Mouse (Mus musculus) neutrophil, adult 5-6 weeks (primary cell): ENCODE data around the gene Nhsl1. TPM values are rescaled to one million over a fixed set of nuclear protein-coding genes. Genes with fewer than 3 reads are reported as not detected.

Experiments
- ATAC-seq: fragments of 151-379, 151-347 bp; 2 replicates; pipeline ENCODE4 v1.8.0; 2017; ENCODE audit warnings: mild to moderate bottlenecking, moderate TSS enrichment; ENCODE audit not compliant: insufficient number of reproducible peaks, poor library complexity, low FRiP score, severe bottlenecking; ENCODE audit errors: extremely low read depth
- total RNA-seq: library from RNA; stranded (forward); fragments of 200-1000 nt; gene quantifications from 2 replicates; pipeline ENCODE4 v1.2.3, GENCODE M21; 2017

Gene Nhsl1
- total RNA-seq, 1 experiment from 2014 or later, result 0.23 TPM

DNA sequence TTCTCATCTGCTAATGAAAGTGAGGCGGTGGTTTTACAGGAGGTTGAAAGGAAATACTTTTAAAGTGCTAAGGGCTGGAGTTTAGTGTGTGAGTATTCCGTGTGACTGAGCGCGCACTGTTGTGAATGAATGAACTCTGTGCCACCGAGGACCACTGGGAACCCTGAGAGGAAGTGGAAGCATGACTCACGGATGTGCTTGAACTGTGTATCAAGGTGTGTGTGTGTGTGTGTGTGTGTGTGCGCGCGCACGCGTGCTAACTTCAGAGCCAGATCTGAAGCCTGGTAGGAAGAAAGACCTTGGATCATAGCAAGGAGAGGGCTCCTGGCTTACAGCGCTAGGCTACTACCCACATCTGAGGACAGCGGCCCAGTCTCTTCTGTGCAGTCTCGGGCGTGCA is 71.2 kb downstream of the Nhsl1 start:
- ATAC-seq, result no peak

DNA sequence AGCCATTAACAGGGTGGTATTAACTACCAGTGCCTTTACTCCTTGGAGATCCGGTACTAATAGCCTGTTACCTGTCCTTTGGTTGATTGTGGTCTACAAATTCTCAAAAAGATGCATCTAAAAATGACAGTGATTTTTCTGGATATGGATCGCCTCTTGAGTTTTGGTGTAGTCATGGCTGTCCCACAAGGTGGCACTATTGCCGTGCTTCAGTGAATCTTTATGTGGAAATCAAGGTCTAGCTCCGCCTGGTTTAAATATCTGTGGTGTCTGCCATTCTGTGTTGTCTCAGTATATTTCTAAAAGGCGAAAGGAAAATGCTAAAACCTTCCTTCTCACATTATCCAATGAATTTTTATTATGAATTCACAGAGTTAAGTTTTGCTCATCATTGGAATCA is 72.8 kb downstream of the Nhsl1 start:
- ATAC-seq, result no peak

DNA sequence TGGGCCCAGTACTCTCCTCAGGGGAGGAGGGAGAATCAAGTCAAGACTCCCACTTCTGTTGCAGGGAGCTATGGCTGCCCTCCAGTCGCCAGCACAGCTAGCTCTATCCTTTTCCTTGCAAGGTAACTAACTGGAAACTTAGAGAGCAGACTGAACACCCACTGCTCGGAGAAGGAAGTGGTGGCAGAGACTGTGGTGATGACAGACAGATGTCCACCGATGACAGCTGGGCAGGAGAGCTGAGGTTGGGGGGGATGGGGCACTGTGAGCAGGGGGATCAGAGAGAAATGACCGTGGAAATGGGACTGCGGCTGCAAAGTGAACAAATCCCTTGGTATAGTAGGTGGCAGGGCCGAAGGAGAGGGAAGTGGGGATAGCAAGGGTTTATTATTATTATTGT is 73.5 kb downstream of the Nhsl1 start:
- no peak for ATAC-seq

DNA sequence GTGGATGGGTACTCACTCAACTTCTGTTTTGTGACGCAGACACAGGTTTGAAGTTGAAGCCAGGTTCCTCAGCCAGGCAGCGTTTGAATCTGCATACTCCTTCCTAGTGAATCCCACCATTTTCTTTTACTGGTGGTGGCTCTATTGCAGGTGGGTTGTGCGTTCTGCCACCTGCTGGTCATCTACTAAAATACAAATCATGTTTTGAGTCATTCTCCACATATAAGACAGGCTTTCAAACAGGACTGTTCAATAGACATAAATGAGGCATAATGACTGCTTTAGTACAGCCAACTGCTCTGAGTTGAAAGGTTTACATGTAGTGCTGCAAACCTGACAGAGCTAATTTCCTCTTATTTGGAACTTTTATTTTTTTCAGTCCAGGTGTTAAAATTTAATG is 75.0 kb downstream of the Nhsl1 start:
- ATAC-seq, result no peak

DNA sequence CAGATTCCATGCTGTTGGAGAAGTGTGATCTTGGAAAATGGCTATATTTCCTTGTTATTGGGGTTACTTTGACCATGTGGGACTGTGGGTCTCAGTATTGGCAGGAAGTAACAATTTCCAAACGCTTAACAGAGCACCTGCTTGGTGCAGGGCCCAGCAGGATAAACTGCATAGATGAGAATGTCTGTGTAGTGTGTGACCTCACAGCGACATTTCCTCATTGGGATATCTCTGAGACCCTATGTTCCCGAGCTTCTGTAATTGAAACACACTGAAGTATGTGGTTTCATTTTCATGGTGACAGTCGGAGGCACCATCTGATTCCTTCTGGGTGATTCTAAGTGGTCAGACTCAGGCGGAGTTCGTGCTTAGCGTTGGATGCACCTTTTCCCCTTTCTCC is 75.5 kb downstream of the Nhsl1 start:
- no peak for ATAC-seq

DNA sequence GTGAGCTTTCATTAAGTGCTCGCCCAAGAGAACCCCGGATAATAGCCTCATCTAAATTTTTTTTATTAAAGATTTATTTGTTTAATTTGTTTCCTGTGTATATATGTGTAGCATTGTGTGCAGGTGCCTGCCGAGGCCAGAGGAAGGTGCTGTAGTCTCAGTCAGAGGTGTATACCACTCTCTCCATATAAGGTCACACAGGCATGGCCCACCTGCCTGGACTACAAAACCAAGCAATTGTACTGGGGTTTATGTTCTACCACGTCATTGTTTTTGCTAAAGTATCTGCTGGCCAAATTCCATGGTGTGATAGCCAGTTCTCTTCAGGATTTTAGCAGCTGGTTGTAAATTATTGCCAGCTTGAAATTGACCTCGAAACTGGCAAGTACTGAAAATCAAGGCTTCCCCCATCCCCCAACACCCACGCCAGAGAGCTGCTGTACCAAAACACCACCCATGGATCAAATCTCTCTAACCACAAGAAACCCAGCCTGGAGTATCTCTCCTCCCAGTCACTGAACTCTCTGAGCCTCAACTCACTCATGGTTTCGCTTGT is 81.4 kb downstream of the Nhsl1 start:
- ATAC-seq, result no peak

DNA sequence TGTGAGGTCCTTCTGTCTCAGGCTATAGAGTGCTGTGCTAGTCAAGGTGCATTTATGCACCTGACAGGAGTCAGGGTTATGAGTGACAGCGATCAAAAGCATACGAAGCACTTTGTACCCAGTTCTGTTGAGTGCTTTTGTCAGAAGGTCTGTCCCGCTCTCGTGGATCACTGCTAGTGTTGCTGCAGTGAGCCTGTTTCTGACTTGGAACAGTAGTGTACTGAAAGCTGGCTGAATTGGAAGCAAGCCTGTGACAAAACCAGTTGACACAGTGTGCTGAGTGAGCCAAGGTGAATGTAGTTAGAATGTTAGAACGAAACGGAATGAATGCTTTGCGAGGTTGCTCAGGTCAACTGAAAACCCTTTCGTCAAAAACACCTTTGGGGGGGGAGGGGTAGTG is 82.2 kb downstream of the Nhsl1 start:
- no peak for ATAC-seq

DNA sequence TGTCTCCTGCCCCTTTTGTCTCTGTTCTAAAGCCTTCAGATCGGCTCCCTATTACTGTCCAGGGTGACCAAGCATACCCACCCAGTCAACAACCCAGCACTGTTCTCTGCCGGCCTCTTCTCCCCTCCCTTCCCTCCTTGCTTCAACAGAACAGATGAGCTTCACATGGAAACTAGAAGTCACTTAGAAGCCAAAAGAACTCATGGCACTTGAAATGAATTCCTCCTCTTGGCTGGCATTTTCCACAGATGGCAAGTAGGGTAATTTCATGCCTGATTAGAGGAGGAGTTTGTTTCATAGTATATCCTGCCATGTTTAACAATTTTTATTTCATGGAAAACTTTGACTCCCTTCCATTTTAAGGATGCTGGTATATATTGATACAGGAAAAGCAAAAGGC is 85.2 kb downstream of the Nhsl1 start:
- ATAC-seq, result no peak

DNA sequence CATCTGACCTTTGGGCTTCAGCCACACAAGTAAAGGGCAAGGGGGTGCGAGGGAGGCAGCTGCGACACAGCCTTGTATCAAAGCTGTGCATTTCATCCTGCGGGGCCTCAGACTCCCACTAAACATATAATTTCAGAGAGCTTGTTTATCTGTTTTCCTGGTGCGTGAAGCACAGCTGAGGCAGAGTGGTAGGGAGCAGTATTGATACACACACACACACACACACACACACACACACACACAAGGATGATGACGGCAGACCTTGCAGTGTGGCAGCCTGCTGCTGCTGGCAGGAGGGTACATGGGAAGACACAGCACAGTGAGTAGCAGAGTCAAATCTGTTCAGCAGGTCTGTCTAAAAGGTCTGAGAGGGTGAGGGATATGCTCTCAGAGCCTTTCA is 85.9 kb downstream of the Nhsl1 start:
- ATAC-seq, result no peak

DNA sequence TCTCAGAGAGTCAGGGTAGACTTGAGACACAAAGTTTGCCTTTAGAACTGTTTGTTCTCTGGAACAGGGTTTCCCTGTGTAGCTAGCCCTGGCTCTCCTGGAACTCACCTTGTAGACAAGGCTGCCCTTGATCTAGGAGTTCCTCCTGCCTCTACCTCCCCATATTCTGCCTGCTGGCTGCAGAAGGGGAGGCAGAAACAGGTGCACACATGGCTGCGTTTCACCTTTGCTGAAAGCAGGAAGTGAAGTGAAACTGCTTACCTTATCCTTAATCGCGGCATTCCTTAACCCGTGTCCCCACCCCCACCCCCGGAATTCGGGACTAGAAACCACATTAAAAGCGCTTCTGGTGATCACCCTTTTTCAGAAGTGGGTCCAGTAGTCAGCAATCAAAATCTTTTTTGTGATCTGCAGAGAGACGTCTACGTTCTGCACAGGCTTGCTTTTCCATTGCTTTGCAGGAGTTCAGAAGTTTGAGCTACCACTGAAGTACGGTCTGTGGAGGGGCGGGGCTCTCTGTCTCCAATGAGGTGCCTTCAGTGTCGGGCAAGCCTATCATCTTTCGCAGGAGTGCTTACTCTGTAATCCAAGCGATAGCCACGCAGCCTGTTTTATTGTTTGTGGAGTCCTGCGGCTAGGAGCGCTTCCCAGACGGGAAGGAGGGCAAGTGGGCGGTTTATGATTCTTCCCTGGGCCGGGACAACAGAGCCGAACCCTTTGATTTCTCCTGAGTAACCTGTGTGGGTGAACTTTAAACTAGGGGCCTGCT is 88.5 kb downstream of the Nhsl1 start:
- no peak for ATAC-seq

DNA sequence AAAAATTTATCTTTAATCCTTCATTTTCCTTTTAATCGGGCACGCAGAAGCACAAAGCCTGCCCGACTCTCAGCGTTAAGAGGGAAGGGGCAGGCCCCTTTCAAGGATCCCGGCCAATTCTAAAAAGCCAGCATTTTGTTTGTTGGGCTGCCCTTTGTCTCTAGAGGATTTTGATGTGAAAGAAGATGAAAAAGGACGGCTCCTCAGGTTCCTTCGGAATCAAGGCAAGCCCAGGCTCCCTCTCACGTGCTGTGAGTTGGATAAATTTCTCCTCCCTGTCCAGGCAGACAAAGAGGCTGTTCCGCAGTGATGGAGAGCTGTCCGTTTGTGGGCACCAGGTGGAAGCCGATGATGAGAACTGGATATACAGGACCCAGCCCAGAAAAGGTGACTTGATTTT is 89.3 kb downstream of the Nhsl1 start:
- no peak for ATAC-seq

DNA sequence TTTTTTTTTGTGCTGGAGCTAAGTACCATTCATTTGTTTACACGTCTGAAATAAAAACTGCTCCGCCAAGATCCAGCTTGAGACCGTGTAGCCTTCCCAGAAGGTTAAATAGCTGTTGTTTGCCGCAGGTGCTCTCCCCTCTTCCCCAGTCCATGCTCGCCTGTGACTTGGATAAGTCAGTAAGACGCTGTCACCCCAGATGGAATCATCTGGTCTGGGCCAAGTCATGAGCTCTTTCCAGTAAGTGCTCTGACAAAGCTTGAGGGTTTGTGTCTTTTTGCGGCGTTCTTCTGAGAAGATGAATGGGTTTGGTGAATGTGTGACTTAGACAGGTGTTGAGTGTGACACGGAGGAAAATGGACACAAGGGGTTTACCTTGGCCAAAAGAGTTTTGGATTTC is 89.8 kb downstream of the Nhsl1 start:
- no peak for ATAC-seq

DNA sequence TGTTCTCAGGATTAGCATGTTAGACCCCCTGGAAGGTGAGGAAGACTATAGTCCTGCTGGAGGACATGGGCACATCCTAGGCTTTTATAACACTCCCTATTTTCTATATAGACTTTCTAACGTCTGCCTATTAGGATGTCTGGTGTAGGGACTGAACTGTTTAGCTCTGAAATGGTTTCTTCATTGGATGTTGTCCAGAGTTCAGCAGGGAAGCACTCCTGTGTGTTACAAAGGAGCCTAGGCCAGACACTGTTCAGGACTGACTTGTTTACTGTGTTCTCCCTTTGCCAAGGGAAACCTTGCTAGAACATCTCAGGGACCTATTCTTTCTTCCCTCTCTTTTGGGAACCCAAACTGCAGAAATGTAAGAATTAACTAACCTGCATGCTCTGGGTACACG is 90.3 kb downstream of the Nhsl1 start:
- ATAC-seq, result no peak

DNA sequence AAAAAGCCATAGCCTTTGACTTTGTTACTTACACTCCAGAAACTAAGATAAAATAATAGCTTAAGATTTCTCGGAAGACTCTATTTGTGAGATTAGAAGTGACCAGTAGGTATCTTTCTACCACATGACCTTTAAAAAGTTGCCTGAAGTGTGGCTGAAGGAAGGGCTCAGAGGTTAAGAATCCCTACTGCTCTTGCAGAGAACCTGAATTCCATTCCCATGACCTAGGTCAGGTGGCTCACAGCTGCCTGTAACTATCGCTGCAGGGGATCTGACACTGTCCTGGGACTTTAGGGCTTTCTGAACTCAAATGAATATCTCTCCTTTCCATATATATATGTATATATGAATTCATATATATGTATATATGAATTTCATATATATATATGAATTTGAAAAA is 92.5 kb downstream of the Nhsl1 start:
- no peak for ATAC-seq

DNA sequence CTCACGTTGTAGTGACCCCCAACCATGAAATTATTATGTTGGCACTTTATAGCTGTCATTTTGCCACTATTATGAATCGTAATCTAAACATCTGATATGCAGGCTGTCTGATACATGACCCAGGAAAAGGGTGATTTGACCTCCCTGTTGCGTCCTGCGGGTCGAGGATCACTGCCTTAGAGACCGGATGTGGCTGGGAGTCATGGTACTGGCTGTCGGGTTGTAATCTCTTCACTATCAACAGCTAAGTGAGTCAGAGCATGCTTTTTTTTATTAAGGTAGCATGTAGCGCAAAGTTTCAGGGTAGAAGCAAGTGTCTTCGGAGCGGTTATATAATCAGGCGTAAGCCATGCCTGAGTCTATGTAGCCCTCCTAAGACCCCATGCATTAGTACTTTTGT is 97.2 kb downstream of the Nhsl1 start:
- ATAC-seq, result no peak

DNA sequence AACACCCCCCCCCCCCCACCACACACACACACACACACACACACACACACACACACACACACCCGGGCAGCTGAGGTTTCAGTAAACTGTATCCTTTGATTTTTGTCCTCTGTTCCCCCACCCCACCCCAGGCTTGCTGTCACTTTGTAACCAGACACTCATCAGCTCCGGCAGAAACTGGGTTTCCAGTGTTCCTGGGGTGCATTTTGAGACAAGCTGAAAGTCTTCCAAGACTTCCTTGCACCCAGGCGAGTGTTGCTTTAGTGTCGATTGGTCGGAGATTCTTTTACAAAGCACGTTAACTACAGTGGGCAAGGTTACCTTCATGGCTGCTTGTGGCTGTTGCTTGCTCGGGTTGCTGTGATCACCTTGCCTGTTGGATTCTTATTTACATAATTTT is 99.4 kb downstream of the Nhsl1 start:
- no peak for ATAC-seq

DNA sequence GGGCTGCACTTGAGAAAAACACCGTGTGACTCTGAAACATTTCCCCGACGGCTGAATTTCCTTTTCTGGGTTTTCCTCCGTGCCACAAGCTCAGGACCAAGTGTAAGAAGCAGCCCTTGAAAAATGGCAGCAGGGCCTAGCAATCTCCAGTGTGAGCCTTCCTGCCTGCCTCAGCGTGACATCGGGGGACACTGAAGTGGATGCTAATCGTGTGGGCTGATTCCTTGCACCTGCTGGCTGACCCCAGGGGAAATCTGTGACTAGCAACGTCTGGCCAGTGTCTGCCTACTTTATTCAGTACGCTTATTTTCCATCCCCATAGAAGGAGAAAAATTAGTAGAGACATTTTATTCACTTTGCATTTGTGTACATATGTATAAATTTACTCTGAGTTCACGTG is 100.7 kb downstream of the Nhsl1 start:
- no peak for ATAC-seq

DNA sequence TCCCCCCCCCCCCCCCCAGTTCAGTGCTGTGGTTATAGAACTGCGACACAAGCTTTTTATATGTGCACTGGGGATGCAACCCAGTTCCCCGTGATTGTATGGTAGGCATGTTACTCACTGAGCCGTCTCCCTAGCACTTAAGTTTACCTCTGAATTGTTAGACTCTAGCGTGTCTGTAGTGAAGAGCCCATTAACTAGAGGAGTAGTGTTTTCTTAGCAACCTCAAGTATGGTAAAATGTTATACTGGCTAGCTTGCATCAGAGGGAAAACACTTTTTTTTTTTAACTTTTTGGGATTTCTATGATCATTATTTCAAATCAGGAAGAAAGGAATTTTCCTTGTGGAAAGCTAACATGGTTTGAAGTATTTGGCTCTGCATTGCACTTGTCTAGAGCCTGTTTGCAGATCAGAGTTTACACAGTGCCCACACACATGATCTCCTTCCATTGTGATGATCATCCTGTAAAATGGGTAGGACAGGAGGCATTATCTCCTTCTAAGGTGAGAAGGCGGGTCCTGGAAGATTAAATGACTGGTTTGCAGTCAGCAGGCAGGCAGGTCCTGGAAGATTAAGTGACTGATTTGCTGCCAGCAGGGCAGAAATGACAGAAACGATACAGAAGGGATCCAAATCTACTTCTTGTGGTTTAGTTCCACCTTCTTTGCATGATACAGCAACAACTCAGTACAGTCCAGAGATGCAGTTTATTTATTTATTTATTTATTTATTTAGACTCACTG is 101.6 kb downstream of the Nhsl1 start:
- no peak for ATAC-seq

DNA sequence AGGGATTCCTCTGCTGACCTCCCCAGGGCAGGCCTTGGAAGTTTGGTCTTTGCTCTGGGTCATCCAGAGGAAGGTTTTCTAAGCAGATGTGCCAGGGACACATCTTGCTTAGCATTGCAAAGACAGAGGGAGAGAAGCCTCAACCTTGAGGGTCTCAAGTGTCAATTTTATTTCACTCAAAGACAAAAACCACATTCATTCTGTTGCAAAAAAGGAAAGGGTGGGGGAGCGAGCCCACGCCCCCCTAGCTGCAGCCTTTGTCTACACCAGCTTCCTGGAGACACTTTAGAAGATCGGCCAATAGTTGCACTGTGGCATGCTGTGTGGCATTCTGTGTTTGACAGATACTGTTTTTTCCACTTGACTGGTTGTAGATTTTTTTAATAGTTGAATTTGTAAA is 104.2 kb downstream of the Nhsl1 start:
- ATAC-seq, result no peak

DNA sequence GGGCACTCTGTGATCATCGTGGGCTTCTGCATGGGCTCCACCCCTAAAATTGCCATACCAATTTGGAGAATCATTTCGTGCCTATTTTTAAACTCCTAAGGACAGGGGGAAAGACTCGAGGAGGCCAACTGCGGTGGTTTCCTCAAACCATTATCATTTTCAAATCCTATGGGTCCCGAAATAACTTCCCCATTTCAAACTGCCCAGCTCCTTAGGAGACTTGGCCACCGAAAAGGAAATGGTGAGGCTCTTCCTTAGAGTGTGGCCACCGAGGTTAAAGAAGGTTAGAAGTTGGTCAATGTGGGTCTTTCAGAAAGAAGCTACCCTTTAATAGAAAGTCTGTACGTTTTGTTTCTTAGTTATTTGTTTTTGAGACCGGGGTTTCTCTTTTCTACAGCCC is 104.8 kb downstream of the Nhsl1 start:
- ATAC-seq, result no peak
